Mouse (Mus musculus): Measurements from ENCODE around the gene Jhy. TPM values are rescaled to one million over a fixed set of nuclear protein-coding genes. Genes with fewer than 3 reads are reported as not detected.

Gene Jhy
- total RNA-seq, 1 experiment from 2014 or later = not detected

DNA sequence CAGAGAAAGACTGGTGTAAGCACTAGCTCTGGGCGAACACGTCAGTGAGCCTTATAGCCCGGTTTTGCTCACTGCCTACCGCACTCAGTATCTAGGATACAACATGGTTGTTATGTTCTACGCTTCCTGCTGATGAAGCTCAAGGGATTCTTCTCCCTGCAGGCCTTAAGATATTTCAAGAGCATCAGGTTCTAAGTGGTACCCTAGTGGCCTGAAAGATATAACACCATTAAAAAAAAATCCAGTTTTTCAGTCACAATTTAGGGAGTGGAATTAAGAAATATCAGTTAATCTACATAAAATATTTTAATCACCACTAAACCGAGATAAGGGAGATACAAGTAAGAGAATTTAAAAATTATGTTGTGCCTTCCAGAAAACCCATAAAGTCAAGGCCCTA is 15.4 kb downstream of the Jhy start:
- ATAC-seq (replicated peaks in 1 of 2; ENCODE audit: insufficient read depth in 1 of 2, low FRiP score in 2 of 2, low TSS enrichment in 1 of 2, low read depth in 1 of 2, poor library complexity in 2 of 2, severe bottlenecking in 2 of 2) = no peak

DNA sequence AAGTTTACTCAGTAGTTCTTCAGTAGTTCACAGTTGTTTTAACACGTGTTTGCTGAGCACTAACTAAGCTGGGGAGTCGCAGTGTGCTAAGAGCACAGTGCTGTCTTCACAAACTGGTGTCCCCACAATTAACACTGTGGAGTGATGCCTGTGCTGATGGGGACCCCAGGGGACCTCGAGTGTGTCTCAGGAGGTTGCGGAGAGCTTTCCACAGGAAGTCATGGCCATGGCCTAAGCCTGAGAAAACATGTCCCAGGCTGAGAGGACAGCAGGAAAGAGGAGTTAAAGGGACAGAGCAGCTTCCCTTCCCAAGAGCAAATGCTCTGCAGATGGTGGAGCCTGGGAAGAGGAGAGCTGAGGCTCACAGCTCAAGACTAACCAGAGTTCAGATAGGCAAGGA is 16.8 kb downstream of the Jhy start:
- ATAC-seq (replicated peaks in 1 of 2; ENCODE audit: insufficient read depth in 1 of 2, low FRiP score in 2 of 2, low TSS enrichment in 1 of 2, low read depth in 1 of 2, poor library complexity in 2 of 2, severe bottlenecking in 2 of 2) = no peak

DNA sequence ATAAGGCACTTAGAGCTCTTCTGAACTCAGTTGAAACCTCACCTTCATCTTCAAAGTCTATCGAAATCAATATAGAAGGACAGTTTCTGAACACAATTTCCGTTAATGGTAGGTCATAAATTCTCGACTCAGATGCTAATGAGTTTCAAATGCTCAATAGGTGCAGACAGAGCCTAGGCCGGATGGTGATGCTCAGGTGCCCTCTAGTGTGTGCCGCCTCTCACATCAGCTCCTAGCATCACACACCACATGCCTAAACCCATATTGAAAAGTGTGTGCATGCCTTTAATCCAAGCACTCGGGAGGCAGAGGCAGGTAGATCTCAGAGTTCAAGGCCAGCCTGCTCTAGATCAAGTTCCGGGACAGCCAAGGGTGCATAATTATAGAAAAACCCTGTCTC is 26.5 kb downstream of the Jhy start:
- ATAC-seq (replicated peaks in 1 of 2; ENCODE audit: insufficient read depth in 1 of 2, low FRiP score in 2 of 2, low TSS enrichment in 1 of 2, low read depth in 1 of 2, poor library complexity in 2 of 2, severe bottlenecking in 2 of 2) = no peak

DNA sequence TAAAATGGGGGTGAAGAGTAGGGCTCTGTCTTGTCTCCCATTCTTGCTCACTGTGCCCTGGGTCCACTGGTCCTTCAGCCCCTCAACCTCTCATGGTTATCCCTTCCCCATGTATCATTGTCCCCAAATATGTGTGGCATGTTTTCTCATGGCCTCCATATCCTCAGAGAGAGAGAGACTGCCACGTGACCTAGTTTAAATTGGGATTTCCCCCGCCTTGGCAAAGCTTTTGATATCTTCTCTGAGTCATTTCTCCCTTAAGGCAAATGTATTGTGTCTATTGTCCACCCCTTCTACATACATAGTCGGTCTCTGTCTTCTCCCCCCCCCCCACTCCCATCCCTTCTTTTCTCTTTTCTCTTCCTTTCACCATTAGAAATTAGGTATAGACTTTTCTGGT is 30.6 kb downstream of the Jhy start:
- no peak for ATAC-seq (replicated peaks in 1 of 2; ENCODE audit: insufficient read depth in 1 of 2, low FRiP score in 2 of 2, low TSS enrichment in 1 of 2, low read depth in 1 of 2, poor library complexity in 2 of 2, severe bottlenecking in 2 of 2)

DNA sequence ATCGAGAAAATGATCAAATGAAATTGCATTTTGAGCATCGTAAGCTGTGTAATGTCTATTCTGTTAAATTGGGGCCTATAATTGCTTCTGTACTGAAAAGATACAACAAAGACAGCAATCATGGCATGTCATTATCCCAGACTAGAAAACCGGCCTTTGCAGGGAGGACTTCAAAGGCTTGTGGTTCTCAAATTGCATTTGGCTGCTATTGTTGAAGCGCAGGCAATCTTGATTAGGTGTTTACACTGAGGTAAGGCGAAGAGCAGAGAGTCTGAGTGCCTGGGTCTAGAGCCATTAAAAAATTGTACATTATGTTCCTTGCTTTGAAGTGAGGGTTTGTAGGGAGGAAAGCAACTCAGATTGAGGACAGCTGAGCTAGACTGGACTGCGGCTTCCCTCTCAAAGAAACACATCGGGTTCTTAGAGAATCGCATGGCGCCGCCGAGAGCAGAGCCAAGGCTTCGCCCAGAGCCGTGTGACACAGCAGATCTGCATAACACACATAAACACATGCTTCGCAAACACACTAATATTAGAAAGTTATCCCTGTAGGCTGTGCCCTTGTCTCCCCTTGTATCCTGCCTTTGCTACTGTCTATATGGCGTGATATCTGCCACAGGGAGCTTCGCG is 36.5 kb downstream of the Jhy start:
- ATAC-seq (replicated peaks in 1 of 2; ENCODE audit: insufficient read depth in 1 of 2, low FRiP score in 2 of 2, low TSS enrichment in 1 of 2, low read depth in 1 of 2, poor library complexity in 2 of 2, severe bottlenecking in 2 of 2) = no peak

DNA sequence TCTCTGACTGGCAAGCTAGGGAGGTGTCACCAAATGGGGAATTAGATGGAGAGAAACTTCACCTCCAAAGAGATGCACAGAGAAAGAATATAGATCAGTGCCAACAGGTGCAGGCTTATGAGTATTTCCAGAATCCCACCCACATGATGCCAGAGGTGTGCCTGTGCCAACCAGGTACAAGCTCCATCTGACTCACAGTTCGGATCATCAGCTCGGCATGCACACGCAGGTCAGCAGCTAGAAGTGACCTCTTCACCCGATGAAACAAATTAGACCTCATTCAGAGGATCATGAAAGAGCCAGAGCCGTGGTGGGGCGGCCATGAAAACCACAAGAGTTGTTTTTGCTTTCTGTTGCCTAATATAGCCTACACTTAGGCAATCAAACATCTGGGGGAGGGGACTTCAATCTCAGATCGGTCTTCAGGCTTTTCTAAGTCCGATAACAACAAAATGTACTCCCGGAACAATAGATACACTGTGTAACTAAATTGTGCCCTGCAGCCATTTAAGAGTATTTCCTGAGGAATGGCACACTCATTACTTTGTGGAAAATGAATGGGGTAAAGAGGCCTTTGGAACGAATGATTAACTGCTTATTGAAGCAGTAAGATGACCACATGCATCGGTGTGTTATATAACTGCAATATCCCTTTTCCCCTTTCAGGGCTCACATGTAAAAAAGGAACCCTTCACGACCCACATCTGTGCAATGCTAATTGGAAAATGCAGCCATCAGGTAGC is 45.9 kb downstream of the Jhy start:
- no peak for ATAC-seq (replicated peaks in 1 of 2; ENCODE audit: insufficient read depth in 1 of 2, low FRiP score in 2 of 2, low TSS enrichment in 1 of 2, low read depth in 1 of 2, poor library complexity in 2 of 2, severe bottlenecking in 2 of 2)

DNA sequence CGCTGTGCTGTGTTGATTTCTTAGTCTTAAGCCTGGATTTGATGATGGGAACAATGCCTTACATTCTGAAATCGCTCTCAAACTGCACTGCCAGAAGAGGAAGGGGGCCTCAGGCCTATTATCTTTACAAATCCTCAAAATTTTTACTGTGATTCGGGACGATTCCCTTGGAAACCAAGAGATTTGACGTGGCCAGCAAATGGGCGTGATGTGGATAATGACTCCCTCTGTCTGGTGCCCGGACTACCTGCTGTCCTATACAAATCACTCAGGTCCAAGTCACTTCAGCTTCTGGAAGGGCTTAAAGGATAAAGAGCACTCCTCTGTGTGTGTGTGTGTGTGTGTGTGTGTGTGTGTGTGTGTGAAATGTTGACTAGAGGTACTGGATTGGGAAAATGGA is 55.0 kb downstream of the Jhy start:
- ATAC-seq (replicated peaks in 1 of 2; ENCODE audit: insufficient read depth in 1 of 2, low FRiP score in 2 of 2, low TSS enrichment in 1 of 2, low read depth in 1 of 2, poor library complexity in 2 of 2, severe bottlenecking in 2 of 2) = no peak

DNA sequence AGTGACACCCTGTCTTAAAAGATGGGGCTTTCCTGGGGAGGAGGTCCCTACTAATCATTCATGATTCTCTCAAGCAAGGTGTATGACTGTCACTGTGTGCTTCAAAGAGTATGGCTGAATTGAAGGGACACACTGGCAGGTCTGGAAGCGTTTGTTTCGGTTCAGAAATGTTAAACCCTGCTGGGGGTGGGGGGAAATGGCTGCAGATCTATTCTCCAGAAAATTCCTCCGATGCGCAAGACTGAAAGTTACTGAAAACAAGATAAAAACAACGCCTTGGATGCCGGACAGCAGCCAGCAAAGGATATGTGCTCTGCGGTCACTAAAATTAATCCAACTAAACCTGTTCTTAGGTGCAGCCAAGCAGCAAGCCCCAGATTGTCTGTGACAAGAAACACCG is 55.5 kb downstream of the Jhy start:
- no peak for ATAC-seq (replicated peaks in 1 of 2; ENCODE audit: insufficient read depth in 1 of 2, low FRiP score in 2 of 2, low TSS enrichment in 1 of 2, low read depth in 1 of 2, poor library complexity in 2 of 2, severe bottlenecking in 2 of 2)

DNA sequence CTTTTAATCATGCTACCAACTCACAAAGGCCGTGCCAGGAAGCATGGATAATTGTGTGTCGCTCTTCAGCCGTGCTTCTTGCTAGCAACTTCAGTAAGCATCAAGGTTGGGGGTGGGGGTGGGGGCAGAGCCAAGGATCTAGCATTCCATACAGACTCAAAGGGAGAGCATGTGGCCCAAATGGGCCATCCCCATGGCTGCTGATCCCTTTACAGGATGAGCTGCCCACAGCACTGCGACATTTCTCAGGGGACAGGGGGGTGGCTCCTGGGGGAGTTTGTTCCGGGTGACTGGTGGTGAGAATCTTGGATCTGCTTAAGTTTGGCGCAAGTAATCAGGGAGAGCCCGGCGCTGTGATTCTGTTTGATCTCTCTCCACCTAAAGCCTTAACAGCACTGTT is 56.5 kb downstream of the Jhy start:
- ATAC-seq (replicated peaks in 1 of 2; ENCODE audit: insufficient read depth in 1 of 2, low FRiP score in 2 of 2, low TSS enrichment in 1 of 2, low read depth in 1 of 2, poor library complexity in 2 of 2, severe bottlenecking in 2 of 2) = no peak

DNA sequence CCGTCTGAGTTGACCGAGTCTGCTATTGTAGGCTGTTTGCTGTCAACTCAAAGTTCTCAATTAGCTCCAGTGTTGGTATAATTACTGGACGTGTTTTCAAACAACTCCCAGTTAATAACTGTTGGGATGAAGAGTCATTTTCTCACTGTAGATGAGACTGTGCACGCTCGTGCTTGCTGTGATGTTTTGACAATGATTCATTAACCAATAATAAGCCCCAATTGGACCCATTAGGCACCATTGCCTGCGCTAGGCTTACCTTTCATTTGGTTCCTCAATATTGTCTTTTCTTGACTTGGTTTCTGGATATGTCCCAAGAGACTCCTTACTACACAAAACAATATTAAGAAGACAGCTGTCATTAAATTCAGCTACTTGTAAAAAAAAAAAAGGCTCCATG is 71.5 kb downstream of the Jhy start:
- ATAC-seq (replicated peaks in 1 of 2; ENCODE audit: insufficient read depth in 1 of 2, low FRiP score in 2 of 2, low TSS enrichment in 1 of 2, low read depth in 1 of 2, poor library complexity in 2 of 2, severe bottlenecking in 2 of 2) = no peak

DNA sequence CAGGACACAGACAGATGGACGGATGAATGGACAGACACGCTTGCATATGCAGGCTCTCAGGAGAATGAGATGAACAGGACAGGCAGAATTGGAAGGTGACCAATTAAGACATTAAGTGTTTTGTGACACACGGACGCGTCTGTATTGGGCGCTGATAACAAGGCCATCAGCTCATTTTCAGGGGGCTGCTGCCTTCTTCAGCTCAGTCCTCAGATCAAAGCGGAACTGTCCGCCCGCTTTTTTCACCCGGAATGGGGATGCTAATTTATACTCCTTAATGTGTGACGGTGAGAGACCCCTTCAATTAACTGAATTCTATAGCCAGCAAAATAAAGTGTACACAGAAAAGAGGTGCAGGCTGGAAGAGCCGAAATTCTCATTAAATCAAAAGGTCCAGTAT is 74.5 kb downstream of the Jhy start:
- no peak for ATAC-seq (replicated peaks in 1 of 2; ENCODE audit: insufficient read depth in 1 of 2, low FRiP score in 2 of 2, low TSS enrichment in 1 of 2, low read depth in 1 of 2, poor library complexity in 2 of 2, severe bottlenecking in 2 of 2)

DNA sequence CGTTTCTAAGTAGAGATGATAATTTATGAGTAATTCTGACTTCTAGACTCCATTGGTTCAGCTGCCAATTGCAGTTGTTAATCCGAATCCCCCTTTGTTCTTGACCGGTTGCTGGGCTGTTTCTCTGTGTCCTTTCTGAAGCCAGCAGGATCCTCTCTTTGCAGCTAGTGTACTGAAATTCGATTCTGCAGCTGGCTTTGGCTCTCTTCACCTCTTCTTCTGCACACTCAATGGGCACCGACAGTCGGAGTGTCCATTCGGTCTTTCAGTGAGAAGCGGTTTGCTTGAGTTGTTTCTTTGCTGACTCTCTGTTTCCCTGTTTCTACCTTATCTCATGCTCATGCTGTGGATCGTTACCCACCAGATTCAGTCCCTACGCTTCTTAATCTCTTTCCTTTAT is 78.2 kb downstream of the Jhy start:
- no peak for ATAC-seq (replicated peaks in 1 of 2; ENCODE audit: insufficient read depth in 1 of 2, low FRiP score in 2 of 2, low TSS enrichment in 1 of 2, low read depth in 1 of 2, poor library complexity in 2 of 2, severe bottlenecking in 2 of 2)

DNA sequence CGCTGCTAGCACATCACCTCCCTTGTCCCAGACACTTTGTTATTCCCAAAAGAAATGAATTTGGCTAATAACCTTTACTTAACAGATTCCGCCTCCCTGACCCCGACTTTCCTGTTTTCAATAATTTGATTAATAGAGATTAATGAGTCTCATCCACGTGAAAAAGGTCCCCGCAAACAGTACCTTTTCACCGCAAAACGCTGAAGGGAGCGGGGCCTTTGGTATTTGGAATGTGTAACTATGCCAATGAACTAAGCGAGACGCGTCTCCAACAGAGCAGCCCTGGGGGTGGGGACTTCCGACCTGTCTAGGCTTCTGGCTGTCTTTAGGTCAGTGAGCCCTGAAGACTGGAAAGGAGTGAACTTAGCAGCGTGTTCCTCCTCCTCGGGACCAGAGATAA is 84.9 kb downstream of the Jhy start:
- ATAC-seq (replicated peaks in 1 of 2; ENCODE audit: insufficient read depth in 1 of 2, low FRiP score in 2 of 2, low TSS enrichment in 1 of 2, low read depth in 1 of 2, poor library complexity in 2 of 2, severe bottlenecking in 2 of 2) = no peak

DNA sequence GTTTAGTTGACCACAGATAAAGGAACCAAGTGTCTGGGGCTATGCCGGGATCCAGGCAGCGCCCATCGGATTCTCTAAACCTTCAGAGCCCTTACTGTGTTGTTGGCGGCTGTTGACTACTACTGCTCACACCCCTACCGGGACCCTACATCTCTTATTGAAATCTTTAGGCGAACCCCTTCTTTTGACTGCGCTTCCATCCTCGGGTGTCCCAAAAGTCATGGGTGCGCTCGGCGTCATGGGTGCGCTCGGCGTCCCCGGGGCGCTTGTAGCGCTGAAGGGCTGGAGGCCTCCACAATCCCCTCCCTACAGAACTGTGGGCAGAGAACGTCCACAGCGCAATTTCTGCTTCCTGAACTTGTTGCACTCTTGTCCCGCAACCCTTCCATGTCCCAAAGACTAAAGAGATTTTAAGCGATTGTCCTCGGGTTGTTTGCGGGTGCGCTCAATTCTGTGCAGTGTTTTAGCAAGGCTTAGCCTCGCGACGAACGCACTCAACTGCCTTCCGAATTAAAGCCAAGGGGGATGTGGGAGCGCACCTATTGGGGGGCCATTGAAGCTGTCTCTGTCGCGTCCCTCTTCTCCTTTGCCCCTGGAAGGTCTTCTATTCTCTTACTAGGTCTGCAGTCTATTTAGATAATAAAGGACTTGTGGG is 85.5 kb downstream of the Jhy start:
- no peak for ATAC-seq (replicated peaks in 1 of 2; ENCODE audit: insufficient read depth in 1 of 2, low FRiP score in 2 of 2, low TSS enrichment in 1 of 2, low read depth in 1 of 2, poor library complexity in 2 of 2, severe bottlenecking in 2 of 2)

DNA sequence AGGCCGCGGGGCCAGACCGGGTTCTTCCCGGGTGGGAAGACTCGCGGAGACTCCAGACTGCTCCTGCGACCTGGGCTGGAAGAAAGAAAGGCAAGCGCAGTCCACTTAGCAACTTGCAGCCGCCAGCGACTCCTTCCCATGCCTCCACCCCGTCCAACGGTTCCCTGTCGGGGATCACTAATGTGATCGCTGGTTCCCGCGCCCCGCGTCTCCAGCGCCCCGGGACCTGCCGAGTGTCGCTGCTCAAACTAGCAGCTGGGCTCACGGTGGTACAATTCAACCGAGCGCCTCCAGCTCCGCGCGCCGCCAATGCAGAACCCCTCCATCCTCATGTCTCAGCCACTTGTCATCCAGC is 86.1 kb downstream of the Jhy start:
- ATAC-seq (replicated peaks in 1 of 2; ENCODE audit: insufficient read depth in 1 of 2, low FRiP score in 2 of 2, low TSS enrichment in 1 of 2, low read depth in 1 of 2, poor library complexity in 2 of 2, severe bottlenecking in 2 of 2) = 0 out of 4 replicates have a peak, but pooled peaks of 1 of the 2 experiments have one; percentile 12

DNA sequence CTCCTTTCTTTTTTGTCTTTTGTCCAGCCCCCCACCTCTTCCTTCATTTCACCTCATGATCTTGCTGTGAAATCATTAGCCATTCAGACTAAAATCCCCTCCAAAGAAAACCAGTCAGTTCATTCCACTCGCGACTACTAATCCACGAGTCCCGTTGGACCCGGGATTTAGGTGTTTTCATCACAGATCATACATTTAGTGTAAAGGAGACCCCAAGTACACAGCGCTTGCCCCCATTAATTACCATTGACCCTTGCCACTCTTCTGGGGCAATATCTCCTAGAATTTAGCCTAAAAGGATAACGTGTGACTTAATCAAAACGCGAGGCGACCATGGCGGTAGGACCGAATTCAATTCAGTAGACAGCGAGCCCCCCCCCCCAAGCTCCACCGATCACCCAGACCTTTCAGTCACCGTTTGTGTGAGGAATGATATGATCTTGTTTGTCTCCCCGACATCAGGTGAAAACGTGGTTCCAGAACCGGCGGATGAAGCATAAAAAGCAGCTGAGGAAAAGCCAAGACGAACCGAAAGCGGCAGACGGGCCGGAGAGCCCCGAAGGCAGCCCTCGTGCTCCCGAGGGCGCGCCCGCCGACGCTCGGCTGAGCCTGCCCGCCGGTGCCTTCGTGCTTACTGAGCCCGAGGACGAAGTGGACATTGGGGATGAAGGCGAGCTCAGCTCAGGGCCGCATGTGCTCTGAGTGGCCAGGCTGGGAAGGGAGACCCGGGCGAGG is 86.6 kb downstream of the Jhy start:
- no peak for ATAC-seq (replicated peaks in 1 of 2; ENCODE audit: insufficient read depth in 1 of 2, low FRiP score in 2 of 2, low TSS enrichment in 1 of 2, low read depth in 1 of 2, poor library complexity in 2 of 2, severe bottlenecking in 2 of 2)

DNA sequence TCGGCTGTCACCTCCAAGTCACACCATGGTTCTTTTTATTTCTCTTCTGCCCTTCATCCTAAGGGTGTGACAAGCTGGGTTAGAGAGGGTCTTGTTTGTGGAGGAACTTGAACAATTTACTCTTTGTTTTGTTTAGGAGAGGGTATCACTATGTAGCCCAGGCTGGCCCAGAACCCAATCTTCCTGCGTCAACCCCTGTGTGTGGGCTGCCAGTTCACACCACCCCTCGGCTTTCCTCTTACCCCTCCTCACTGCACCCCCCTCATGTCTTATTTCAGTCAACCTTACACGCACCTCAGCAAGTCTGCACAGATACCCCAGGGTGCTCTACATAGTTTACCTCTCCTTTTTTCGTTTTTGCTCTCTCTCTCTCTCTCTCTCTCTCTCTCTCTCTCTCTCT is 87.2 kb downstream of the Jhy start:
- no peak for ATAC-seq (replicated peaks in 1 of 2; ENCODE audit: insufficient read depth in 1 of 2, low FRiP score in 2 of 2, low TSS enrichment in 1 of 2, low read depth in 1 of 2, poor library complexity in 2 of 2, severe bottlenecking in 2 of 2)

DNA sequence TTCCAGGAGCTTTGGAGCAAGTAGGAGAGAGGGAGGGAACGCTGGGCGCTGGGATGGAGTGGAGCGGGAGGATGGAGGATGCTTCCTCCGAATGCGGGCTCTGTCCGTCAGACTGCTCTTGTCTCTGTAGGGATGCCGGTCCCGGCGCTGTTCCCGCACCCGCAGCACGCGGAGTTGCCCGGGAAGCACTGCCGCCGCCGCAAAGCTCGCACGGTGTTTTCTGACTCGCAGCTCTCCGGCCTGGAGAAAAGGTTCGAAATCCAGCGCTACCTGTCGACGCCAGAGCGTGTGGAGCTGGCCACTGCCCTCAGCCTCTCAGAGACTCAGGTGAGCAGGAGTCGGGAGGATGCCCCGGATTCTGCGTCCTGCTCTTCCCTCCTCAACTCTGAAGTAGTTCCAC is 87.8 kb downstream of the Jhy start:
- no peak for ATAC-seq (replicated peaks in 1 of 2; ENCODE audit: insufficient read depth in 1 of 2, low FRiP score in 2 of 2, low TSS enrichment in 1 of 2, low read depth in 1 of 2, poor library complexity in 2 of 2, severe bottlenecking in 2 of 2)
